Mouse (Mus musculus) gastrocnemius, postnatal 36 days (tissue): ENCODE data around the gene Cox6a1. TPM values are rescaled to one million over a fixed set of nuclear protein-coding genes. Genes with fewer than 3 reads are reported as not detected.

Source experiments
- DNase-seq, 2 experiments: peaks; one replicate each; pipeline ENCODE4 v3.0.0; 2022
- intact Hi-C: fragments of 180-260 bp; cut with DNase I; formaldehyde crosslinking; loops from one replicate; pipeline ENCODE4 v1.15.1; 2025
- total RNA-seq, 2 experiments: library from RNA; stranded (reverse); gene quantifications; 2 replicates each; pipeline ENCODE4 v1.2.3; 2021

The Cox6a1 gene
- total RNA-seq, 2 experiments from 2014 or later, result 49.7 to 56.1 TPM

DNA sequence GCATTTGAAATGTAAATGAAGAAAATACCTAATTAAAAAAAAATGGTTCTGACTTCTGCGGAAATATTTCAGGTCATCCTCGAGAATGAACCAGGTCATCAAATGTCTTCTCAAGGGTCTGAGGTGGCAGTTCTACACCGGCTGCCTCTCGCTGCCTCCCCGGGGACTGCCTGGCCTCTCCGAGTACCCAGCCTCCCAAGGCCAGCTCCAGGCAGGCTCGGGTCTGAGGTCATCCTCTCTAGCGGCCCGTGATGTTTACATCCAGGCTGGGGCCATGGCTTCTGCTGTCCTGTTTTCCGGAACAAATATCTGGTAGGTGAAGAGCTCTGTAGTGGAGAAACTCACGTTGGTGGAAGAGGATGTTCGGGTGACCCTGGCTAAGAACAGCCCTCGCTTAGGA lies 6.3 kb upstream of the Cox6a1 start:
- intact Hi-C loops, result no loop called here
- no peak for DNase-seq

DNA sequence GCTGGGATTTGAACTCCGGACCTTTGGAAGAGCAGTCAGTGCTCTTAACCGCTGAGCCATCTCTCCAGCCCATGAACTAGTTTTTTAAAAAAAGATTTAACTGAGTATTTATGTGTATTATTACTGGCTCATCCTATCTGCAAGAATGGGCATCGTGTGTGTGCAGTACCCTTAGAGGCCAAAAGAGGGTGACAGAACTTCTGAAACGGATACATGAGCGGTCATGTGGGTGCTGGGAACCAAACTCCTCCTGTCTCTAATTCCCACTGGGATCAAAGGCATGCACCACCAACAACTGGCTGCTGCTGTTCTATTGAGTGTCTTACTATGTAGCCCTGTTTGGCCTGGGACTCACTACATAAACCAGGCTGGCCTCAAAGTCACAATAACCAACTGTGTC lies 2.6 kb upstream of the Cox6a1 start:
- intact Hi-C loops, result no loop called here
- no peak for DNase-seq

DNA sequence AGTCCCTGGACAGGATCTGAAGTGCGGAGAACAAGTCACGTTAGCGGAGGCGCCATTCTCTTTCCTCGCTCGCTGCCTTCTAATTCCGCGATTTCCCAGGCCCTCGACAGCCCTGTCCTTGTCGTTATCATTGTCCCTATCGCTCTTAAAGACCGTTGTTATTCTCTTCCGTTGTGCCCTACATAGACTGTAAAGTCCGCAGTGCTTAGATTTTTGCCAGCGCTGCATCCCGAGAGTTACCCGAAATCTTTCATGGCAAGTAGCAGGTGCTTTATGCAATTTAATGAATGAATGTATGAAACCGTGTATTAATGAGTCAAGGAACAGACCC lies 409 bp upstream of the Cox6a1 start:
- no peak for DNase-seq
- intact Hi-C loops, result loop anchor here (5.0 to 10.0 kb wide), 2 partner anchors 72 to 164 kb away; partner anchors contain the start of gene Coq5

DNA sequence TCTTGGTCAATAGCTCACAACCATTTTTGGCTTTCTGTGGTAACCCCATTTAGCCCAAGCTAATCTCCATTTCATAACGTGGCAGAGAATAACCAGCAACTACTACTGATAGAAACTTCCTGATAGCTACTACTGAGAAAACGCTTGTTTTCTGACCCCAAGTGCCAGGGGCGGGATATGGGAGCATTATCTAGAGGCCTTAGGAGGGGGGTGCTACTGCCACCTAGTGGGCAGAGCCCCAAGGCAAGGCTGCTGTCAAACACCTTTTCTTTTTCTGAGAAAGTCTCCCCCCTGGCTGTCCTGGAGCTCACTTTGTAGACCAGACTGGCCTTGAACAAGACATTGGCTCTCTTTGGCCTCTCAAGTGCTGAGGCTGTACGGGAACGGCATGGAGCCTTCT lies 1.2 kb downstream of the Cox6a1 start:
- DNase-seq, result peak; percentile 67 to 69
- intact Hi-C loops, result loop anchor here (5.0 to 10.0 kb wide), 2 partner anchors 70 to 163 kb away; partner anchors contain the start of gene Coq5

DNA sequence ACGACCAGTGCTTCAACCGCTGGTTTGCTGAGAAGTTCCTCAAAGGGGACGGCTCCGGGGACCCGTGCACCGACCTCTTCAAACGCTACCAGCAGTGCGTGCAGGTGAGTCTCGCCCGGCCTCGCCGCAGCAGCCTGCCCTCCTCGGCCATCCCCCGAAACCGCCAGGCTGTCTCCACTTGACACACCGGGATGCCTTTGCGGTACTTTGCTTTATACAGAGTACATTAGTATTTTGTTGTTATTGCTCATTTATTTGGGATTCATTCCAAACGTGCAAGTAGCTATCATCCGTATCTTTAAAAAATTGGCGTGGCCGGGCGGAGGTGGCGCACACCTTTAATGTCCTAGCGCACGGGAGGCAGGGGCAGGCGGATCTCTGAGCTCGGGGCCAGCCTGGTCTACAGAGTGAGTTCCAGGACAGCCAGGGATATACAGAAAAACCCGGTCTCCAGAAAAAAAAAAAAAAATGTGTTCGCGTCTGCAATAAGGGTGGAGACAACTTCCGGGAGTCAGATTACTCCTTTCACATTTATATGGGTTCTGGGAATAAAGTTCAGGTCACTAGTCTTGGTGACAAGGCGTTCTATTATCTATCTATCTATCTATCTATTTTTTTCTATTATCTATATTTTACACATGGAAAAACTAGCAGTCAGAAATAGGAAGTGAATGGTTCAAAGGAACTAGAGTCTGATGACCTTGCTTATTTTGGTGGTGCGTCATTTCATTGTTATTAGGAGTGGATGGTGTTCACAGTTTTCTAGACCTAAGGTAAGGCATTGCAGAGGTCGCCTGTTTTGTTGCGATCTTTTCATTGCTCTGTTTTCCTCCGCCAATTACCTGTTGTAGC lies 7.2 kb downstream of the Cox6a1 start:
- no peak for DNase-seq
- intact Hi-C loops, result loop anchor here (10.0 kb wide), 1 partner anchor 157 kb away; no protein-coding TSS in a partner anchor

DNA sequence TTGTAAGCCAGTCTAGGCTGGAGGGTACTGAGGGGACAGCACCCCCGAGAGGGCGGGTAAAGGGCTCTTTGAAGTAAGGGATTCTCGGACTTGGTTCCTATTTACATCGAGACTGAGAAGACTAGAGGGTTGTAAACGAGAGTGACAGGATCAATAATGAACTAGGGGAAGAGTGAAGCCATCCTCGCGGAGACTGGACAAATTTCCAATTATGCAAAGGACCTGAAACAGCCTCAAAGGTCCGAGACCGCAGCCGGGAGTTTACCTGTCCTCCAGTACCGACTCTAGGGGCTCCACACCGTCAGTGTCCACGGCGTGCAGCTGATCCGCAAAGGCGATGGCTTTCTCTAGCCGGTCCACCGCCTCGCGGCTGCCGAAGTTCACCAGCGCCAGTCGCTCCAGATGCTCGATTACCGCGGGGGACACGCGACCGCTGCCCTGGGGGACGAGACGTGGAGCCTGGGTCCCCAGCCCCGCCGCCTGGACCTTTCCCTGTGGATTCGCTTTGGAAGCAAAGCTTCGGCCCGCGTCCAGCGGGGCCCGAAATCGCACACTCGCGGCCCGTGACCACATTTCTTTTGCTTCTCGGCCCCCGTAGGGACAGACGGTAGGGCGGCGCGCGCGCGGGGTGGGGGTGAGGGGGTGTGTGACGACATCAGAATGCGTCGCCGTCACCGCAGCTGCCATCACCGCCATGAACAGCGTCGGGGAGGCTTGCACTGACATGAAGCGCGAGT lies 8.0 kb downstream of the Cox6a1 start, which contains the start of the genes Gatc and Triap1:
TSS of gene Gatc (minus strand) at position 602 of the 737 bp plus-strand sequence.
TSS of gene Triap1 (plus strand) at position 649 of the 737 bp plus-strand sequence.
- intact Hi-C loops, result loop anchor here (10.0 kb wide), 1 partner anchor 156 kb away; no protein-coding TSS in a partner anchor

DNA sequence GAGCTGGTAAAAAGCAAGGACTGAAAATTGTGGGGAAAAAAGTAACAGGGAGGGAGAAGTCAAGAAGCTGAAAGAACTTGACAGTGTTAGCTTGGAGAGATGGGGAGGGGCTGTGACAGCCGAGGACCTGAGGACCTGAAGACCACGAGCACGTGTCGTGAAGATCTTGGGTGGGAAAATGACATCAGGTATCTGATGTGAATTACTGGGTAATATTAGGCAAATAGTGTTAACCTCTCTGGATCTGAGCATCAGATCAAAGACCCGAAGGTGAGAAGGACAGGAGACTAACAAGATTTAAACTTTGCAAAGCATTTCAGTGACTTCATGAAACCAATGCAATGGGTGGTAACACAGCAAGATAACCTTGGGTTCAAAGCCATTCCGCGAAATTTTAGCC lies 8.8 kb downstream of the Cox6a1 start:
- intact Hi-C loops, result loop anchor here (10.0 kb wide), 1 partner anchor 155 kb away; no protein-coding TSS in a partner anchor
- no peak for DNase-seq

More for the DNA sequence above, 8.0 kb downstream of the Cox6a1 start, which contains the start of the genes Gatc and Triap1:
- DNase-seq, result peak; percentile 82 to 85

DNA sequence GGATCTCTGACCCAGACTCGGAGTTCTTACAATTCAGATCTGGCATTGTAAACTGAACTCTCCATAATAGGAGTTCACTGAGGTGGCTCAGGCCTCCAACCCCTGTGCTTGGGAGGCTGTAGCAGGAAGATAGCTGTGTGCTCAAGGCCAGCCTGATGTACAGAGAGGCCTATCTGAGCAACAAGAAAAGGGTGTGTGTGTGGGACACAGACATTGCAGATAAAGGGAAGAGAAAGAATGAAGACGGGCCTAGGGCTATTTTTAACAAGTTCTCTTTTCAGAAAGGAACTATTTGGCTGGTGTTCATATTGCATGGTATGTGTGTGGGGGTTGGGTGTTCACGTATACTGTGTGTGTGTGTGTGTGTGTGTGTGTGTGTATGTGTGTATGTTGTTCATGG lies 15.2 kb downstream of the Cox6a1 start:
- intact Hi-C loops, result no loop called here
- DNase-seq, result no peak

DNA sequence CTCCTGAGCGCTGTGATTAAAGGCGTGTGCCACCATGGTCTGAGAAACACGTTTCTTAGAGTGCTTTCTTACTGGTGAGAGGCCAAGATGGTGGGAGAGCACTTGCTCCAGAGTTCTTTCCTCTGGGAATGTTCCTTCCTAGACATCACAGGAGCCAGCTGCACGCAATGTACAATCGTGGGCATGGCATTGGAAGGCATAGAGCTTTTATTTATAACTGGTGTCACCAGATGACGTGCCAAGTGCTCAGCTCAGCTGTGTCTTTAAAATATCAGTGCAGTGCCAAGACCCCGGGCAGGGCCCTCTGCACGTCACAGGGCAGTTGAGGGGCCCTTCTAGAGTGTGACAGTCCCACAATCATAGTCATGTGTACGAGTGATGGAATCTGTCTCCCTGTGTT lies 17.8 kb downstream of the Cox6a1 start:
- no peak for DNase-seq
- intact Hi-C loops, result no loop called here

DNA sequence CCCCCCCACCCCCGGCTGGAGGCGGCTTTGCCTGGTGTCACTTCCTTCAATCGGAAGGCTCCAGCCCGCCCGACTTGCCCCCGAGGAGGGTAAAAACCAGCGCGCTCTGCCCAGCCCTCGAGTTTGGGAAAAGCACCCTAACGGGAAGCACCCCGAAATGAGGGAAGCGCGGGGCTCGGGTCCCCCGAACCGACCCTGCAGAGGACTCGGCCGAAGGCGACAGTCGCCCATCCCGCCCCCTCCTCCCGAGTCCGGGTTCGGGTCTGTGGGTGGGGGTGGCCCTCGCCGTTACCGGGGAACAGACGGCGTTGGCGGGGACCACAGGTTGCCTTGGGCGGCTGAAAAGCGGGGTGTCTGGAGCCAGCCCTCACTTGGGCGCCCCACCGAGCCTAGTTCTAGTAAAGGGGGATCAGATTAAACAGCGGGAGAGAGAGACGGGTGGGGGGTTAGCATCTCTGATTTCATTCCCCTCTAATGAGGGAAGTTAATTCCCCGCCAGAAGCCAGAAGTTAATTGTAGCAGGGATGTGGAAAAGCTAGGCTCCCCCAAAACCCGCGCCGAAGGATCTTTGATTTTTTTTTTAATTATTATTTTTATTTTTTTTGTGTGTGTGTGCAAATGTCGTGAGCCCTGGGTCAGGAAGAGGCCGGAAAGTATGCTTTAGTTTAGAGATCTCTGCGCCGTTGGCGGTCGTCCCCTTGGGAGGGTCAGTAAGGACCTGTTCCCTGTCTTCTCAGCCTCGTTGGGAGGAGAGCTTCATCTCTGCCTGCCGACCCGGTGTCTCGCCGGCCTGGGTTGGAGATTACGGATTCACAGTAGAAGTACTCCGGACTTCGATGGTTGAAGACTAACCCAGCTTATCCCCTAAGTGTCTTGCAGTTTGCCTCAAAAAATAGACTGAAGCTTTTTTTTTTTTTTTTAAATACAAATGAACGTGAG lies 20.9 kb downstream of the Cox6a1 start:
- no peak for DNase-seq
- intact Hi-C loops, result loop anchor here (1.0 kb wide), 1 partner anchor 28 kb away; the partner anchor contains the start of gene Dynll1

DNA sequence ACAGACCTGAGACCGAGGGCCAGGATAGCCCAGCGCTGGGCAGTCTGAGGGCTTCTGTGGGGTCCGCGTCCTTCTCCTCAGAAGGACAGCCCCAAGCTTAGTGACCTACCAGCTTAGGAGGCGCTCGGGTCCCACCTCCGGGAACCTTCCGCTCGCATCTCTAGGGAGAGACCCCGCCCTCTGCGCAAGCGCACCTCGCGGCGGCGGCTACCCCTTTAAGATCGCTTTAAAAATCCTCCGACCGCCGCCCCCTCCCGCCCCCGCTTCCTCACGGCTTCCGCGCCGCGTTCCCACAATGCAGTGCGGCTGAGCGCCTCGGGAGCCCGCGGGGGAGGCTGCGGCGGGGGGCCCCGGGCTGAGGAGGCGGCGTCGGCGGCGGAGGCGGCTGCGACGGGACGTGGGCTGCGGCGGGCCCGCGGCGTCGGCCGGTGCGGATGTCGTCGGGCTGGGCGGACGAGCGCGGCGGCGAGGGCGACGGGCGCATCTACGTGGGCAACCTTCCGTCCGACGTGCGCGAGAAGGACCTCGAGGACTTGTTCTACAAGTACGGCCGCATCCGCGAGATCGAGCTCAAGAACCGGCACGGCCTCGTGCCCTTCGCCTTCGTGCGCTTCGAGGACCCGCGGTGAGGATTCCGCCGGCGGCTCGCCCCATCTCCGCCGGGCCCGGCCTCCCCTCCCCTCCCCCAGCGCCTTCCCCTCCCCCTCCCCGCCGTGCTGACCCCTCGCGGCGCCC lies 21.7 kb downstream of the Cox6a1 start, which contains the start of gene Srsf9:
TSS of gene Srsf9 (plus strand) at position 303 of the 735 bp plus-strand sequence.
- peak; percentile 92 to 95 for DNase-seq
- intact Hi-C loops, result loop anchor here (1.0 kb wide), 1 partner anchor 27 kb away; the partner anchor contains the start of gene Dynll1

DNA sequence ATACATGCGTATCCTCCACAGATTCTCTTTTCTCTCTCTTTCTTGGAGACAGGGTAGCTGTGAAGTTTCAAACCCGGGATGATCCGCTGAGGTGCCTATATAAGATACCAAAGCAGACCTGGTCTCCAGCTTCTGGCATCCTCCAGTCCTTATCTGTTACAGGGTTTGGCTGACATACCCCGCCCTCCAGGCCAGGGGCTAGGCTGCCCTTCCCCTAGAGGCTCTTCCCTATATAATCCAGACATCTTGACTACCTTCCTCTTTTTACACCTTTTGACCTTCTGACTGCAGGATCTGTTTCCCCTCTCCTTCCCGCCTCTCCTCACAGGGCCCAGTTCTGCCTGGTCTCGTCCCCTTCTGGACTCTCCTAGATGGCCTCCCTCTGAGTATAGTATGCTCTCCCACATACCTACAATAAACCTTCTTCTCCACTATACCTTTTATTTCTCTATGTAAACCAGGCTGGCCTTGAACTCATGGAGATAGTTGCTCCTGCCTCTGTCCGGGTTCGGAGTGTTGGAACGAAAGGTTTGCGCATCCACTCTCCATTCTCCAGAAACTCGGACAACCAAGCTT lies 22.4 kb downstream of the Cox6a1 start:
- intact Hi-C loops, result no loop called here
- no peak for DNase-seq

DNA sequence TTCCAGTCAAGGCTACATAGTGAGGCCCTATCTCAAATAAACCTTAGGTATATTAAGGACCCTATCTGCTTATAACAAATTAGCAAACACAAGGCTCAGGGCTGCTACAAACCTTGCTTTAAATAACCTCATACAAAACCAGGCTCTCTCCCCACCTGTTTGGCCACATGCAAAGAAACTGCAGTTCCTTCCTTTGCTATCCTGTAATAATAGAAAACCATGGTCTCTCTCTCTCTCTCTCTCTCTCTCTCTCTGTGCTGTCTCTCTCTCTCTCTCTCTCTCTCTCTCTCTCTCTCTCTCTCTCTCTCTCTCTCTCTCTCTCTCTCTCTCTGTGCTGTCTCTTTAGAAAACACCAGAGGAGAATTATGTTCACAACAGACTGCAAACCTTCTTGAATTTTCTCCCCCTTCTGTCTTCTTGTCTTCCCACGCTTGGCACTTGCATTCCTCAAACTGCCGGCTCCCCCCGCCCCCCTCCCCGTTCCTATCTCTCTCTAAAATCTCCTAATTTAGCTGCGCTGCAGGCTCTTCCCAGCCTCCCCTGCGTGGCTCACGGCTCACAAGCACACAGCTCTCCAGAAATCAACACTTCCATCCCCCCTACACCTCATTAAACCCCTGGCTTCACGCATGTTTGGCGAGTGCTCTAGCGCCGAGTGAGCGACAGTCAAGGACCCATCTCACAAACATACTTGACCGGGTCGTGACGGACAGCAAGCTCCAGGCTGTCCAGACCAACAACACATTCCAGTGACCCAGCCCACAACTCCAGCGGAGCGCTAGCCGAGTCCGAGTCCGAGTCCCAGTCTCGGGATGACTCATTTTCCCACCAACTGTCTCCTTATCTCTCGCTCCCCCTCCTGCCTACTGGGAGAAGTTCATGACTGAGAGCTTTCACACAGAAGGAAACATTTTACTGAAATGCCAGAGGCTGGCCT lies 29.5 kb downstream of the Cox6a1 start:
- intact Hi-C loops, result no loop called here
- DNase-seq, result peak; percentile 65 to 68

DNA sequence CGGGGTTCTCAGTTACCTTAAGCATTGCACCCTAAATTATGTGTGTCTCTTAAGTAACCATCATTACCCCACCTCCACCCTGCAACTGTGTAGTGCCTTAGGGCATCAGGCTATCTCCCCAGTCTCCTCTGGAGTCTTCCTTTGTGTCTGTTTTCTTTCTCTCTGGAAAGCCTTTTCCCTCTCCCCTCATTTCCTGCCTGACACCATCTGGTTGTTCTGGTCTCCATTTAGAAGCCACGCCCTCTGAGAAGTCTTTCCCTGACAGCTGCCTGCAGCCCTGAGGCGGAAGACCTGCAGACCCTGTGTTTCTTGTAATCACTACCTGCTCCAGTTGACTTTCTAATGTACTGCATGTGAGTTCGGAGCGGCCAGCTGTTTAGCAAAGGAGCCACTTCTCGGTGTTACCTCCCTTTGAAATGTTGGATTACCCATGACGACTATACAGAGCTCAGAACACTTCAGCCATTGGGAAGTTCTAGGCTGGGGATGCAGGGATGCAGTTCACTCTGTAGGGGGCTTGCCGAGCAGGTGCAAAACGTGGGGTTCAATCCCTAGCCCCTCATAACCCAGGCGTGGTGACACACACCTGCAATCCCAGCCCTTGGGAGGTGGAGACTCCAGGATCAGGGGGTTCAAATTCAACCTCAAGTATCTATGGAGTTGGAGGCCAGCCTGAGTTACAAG lies 31.0 kb downstream of the Cox6a1 start:
- intact Hi-C loops, result no loop called here
- DNase-seq, result no peak

DNA sequence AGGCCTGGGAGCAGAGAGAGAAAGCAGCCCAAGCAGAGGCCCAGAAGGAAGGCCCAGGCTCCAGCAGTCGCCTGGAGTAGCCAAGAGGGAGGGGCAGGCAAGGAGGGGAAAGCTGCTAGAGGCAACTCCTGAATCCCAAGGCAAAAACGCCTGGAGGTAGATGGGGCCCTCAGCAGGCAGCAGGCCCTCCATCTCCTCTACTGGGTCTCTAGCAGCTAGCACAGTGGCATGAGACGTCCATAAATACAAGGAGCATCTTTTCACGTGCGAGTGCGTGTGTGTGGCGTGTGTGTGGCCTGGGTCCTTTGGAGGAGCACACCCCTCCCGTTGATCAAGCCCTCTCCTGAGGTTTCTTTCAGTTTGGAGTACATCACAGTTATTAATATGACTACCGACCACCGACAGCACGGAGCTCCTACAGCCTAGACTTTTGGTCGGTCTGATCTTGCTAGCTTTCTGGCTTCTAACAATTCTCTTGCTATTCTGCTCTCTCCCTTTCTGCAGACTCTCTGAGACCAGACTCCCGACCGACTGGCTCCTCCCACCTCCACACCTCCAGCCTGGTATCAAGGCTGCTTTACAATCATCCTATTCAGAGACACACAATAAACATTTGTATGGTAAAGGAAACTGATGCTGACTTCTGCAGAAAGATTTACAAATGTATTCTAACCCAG lies 31.7 kb downstream of the Cox6a1 start:
- intact Hi-C loops, result no loop called here
- no peak for DNase-seq

DNA sequence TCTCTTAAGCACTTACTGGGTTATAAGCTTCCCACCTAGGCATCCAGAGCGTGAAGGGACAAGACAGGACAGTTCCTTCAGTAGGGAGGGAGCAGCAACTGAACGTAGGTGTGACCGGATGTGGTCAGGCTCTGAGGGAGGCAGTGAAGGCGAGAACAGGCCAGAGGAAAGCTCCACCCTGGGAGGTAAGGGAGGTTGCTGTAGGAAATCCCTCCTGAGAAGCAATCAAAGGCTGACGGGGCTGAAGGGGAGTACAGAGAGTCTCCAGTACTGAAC lies 35.2 kb downstream of the Cox6a1 start:
- DNase-seq, result no peak
- intact Hi-C loops, result no loop called here
